Mouse (Mus musculus) lung, adult 18-20 months (tissue): ENCODE measurements around the gene Pcdh8.

Source experiments
- DNase-seq, 2 experiments: peaks; one replicate each; pipeline ENCODE4 v3.0.0; 2022; ENCODE audit warnings: mixed read lengths in 2 of 2

Pcdh8 gene

GRCm38 (mm10) chr14:79771094-79771535, at the start of gene Pcdh8:
Gene Pcdh8 (minus strand): TSS chr14:79771312.
- peak; percentile 30 to 42 for DNase-seq

- DNase-seq = no peak
These were observed 43.6 kb upstream of the Pcdh8 start for GRCm38 (mm10) chr14:79814709-79815108.

DNA sequence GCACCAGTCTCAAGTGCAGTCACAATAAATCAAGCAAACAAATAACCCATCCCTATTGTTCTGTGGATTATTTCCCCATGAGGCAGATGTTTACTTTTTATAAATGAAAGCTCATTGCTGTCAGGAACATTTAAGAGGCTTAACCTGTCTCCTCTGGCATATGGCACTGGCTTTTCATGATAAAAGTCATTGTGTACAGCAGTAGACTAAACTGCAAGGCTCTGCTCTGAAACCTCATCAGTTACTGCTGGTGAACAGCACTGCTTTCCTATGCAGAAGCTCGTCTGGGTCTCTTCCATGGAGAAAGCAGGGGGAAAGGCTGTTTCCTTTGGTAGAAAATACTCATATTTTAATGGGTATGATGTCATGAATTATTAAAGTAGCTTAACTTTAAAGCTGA, 43.0 kb upstream of the Pcdh8 start:
- no peak for DNase-seq

DNA sequence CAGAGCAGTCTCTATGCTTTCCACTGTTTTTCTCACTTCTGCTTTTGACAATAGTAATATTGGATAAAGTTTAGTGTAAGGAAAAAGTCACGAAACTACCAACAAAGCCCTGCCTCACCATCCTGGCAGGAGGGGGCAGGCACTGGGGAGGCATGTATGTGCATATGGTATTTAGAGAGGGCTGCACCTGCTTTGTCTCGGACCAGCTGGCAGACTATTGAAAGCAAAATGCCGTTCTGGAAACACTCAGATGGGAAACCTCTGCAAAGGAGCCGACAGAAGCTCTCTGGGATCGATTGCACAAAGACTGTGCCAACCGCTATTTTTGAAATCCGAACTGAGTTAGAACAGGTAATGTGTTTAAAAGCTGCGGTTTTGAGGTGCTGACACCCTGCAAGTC, 22.1 kb upstream of the Pcdh8 start:
- DNase-seq = no peak

DNA sequence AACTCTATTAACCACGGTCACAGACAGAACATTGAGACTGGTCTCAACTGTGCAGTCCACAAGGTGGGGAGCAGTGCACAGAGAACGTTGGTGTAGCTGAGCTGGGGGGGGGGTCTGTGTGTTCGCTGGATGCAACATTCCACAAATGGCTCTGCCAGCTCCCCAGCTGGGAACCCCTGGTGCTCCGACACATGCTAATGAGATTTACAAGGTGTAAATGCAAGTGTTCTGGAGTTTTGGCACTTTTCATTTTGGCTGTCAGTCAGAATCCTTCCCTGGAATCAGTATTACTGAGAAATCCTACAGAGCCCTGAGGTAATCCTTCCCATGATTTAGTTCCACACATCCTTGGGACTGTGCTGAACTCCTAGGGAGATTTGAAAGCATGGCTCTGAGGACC, 18.4 kb upstream of the Pcdh8 start:
- no peak for DNase-seq

GRCm38 (mm10) chr14:79788656-79789204, 17.6 kb upstream of the Pcdh8 start:
- DNase-seq = no peak

GRCm38 (mm10) chr14:79787918-79788317, 16.8 kb upstream of the Pcdh8 start:
- DNase-seq = no peak

DNA sequence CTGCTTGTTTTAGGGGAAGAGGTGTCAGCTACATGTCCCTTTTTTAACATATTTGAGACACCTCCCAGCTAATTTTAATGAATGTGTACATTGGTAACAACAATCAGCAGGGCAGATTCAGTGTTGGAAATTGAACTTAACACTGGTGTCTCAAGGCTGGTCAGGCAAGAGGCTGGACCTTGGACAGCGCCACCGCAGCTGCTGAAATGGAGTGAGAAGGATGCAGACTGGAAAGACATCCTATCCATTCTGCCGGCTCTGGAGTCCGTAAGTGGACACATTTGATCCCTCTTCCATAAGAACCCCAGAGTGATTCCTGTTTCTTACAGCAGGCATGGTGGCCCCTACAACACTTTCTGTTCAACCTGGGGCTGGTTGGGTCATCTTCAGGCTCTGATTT, 14.3 kb upstream of the Pcdh8 start:
- DNase-seq = no peak

DNA sequence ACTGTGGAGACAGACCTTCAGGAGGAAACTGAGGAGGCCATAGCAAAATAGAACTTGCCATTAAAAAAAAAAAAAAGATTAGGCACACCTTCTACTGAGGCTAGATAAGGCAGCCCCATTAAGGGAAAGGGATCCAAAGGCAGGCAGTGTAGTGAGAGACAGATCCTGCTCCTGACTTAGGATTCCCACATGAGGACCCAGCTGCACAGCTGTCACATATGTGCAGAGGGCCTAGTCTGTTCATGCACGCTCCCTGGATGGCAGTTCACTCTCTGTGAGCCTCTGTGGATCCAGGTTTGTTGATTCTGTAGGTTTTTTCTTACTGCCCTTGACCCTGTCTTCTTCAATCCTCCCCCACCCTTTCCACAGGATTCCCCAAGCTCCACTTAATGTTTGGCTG, 9.8 kb upstream of the Pcdh8 start:
- DNase-seq = no peak

- DNase-seq = no peak
These were observed 9.2 kb upstream of the Pcdh8 start for GRCm38 (mm10) chr14:79780332-79780731.

- no peak for DNase-seq
These were observed 8.7 kb upstream of the Pcdh8 start for GRCm38 (mm10) chr14:79779841-79780240.

GRCm38 (mm10) chr14:79773425-79774391, 2.6 kb upstream of the Pcdh8 start:
- DNase-seq = no peak

DNA sequence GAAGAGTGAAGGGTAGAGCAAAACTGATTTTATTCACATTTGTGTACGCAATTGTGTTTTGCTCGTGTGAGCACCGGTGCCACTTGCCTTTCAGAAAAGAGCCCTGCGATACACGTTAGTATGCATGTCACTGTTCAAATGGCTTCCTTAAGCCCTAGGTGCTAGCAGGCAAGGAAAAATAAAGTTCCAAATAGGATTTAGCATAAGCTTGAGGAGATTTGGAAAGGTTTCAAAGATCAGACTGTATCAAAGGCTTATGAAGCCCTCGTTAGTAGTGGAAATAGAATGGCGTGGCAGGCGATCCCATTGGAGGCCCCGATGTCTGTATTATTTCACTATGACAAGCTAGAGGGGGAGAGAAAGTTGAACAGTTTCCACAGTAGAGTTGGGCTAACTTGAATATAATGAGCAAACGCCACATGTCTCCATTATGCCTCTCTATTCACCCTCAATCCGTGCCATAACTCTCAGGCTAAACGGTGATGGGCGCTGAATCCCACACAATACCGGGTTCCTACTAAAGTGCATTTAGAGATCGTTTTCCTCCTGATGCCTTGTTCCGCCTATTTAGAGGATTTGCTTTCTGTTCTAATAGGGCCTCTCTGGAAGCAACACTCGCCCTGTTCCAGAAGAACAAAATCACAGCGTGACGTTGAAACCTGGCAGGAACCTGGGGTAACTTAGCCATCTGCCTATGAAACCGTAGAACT, 845 bp upstream of the Pcdh8 start:
- no peak for DNase-seq

GRCm38 (mm10) chr14:79770306-79771093, 612 bp downstream of the Pcdh8 start:
- no peak for DNase-seq

GRCm38 (mm10) chr14:79769618-79770017, 1.5 kb downstream of the Pcdh8 start:
- peak; percentile 54 to 56 for DNase-seq

- no peak for DNase-seq
These were observed 2.1 kb downstream of the Pcdh8 start for GRCm38 (mm10) chr14:79768996-79769395.

- no peak for DNase-seq
These were observed 2.9 kb downstream of the Pcdh8 start for GRCm38 (mm10) chr14:79768076-79768830.

DNA sequence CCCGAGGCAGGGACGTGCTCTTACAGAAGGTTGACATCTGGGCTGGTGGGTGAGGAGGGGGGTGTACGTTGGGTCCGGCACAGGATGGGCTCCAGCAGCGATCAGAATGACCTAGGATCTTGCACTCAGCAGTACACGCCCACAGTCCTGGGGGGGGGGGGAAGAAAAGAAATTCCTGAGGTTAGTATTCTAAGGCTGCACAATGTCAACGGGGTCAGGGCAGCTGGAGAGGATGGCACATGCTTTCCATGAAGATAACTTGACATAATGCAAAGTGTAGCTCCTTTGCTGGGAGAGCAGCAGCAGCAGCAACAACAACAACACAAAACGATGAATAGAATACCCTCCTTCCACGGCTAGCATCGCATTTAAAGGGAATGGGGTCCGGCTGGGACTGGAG, 3.5 kb downstream of the Pcdh8 start:
- DNase-seq = no peak

- DNase-seq = no peak
These were observed 5.8 kb downstream of the Pcdh8 start for GRCm38 (mm10) chr14:79765196-79765765.

DNA sequence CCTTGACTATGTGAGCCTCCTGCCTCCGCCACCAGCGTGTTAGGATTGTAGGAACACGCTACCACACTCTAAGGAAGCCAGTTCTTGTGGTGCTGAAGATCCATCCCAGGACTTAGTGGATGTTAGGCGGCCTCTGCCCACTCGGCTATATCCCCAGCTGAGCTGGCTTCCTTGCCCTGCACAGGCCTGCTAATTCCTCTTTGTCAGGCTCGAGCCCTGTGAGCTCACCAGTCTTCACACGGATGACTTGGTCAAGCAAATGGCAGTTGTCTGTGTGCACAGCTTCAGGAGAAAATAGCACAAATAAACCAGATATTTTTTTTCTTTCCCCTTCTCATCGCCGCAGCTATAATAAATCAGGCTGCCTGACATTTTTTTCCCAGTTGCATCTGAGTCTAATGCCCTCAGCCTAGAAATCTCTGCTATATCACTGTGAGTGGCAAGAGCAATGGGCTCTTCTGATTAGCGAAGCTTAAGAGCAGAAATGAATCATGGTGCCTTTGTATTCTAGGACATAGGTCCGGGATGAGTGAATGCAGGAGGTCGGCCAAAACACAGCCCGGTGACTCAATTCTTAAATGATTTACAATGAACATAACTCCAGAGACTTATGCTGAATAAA, 16.4 kb downstream of the Pcdh8 start:
- DNase-seq = no peak

DNA sequence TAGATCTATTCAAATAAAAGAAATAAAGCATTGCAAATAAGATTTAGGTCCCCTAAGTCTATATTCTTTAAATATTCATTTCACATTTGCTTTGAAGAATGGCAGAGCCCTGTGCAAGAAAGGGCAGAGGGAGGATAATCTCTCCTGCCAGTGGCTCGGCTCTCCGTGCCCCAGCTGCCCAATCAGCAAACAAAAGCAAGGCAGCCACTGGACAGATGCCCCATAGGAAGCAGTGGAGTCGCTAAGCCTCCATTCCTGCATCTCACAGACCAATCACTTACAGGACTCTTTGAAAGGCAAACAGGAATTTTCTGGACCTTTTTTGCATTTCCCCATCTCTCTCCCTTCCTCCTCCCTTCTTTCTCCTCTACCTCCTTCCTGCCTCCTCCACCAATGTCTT, 17.0 kb downstream of the Pcdh8 start:
- no peak for DNase-seq
